Mouse (Mus musculus) megakaryocyte, embryonic 14.5 days (primary cell): ENCODE data around the gene Ddr2. TPM values are rescaled to one million over a fixed set of nuclear protein-coding genes. Genes with fewer than 3 reads are reported as not detected.

Experiments used
- H3K27me3 ChIP-seq: replicated peaks from 2 replicates; pipeline ENCODE3; 2012; ENCODE audit warnings: inconsistent platforms
- H3K36me3 ChIP-seq: replicated peaks from 2 replicates; pipeline ENCODE3; 2012; ENCODE audit warnings: low read length, inconsistent platforms, mixed read lengths
- H3K4me1 ChIP-seq: 2 replicates; pipeline ENCODE4 v1.6.1; 2012; ENCODE audit warnings: inconsistent platforms
- H3K4me3 ChIP-seq: replicated peaks from 2 replicates; pipeline ENCODE3; 2012; ENCODE audit warnings: moderate library complexity, mild to moderate bottlenecking, inconsistent platforms
- H3K9me3 ChIP-seq: 2 replicates; pipeline ENCODE4 v1.6.1; 2012; ENCODE audit warnings: inconsistent platforms
- FLI1 ChIP-seq: IDR thresholded peaks from 2 replicates; pipeline ENCODE4 v1.6.1; 2012; ENCODE audit warnings: low read length, inconsistent platforms, mixed read lengths
- GATA1 ChIP-seq: IDR thresholded peaks from 3 replicates; pipeline ENCODE4 v1.6.1; 2012; ENCODE audit warnings: mixed read lengths, low read length, inconsistent platforms, borderline replicate concordance
- polyA plus RNA-seq: library from polyadenylated mRNA; stranded (reverse); fragments of >175 nt; gene quantifications from 2 replicates; pipeline ENCODE4 v1.2.3, GENCODE M21; 2012; ENCODE audit warnings: low replicate concordance; ENCODE audit not compliant: insufficient read depth

The Ddr2 gene
- polyA plus RNA-seq, 1 experiment: not detected

- peaks cover 35% of the 10 kb centered on the region for H3K4me1 ChIP-seq
- TF ChIP-seq FLI1 (no peak), GATA1 (no peak)
- H3K36me3 ChIP-seq: peaks cover 72% of the 10 kb centered on the region
- H3K9me3 ChIP-seq: no peaks in the 10 kb centered on the region
- H3K4me3 ChIP-seq: no peak overlapping the region
- no peaks in the 10 kb centered on the region for H3K27me3 ChIP-seq
Observed at GRCm38 (mm10) chr1:170145606-170146005, 35.0 kb upstream of the Ddr2 start.

DNA sequence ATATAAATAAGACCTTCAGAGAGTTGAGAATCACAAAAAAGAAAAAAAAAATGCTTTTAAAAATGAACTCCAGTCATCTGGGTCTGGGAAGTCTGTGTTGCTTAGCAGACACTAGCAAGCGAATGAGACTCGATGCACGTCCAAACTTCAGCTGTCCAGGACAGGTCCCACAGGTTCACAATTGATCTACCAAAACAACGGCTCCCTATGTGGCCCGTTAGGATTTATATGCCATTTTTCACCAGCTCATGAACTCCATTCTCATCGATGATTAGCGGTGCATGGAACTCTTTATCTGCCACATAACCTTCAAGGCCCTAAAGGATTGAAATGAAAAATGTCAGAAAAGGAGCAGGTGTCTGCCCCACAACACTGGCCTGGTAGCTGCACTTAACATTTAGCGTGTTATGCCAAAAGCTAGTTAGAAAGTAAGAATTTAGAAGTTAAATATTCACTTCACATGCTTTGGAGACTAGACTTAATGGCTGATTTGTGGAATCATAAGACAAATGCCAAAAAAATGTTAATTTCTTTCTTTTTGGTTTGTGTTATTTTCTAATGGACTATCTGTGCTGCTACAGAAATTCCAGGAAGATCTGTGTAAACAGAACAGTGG, 31.8 kb upstream of the Ddr2 start:
- Histone ChIP-seq H3K4me1 (peaks cover 9% of the 10 kb centered on the region), H3K36me3 (peaks cover 51% of the 10 kb centered on the region), H3K27me3 (no peaks in the 10 kb centered on the region), H3K9me3 (no peaks in the 10 kb centered on the region), H3K4me3 (no peak overlapping the region)
- TF ChIP-seq GATA1 (no peak), FLI1 (no peak)

DNA sequence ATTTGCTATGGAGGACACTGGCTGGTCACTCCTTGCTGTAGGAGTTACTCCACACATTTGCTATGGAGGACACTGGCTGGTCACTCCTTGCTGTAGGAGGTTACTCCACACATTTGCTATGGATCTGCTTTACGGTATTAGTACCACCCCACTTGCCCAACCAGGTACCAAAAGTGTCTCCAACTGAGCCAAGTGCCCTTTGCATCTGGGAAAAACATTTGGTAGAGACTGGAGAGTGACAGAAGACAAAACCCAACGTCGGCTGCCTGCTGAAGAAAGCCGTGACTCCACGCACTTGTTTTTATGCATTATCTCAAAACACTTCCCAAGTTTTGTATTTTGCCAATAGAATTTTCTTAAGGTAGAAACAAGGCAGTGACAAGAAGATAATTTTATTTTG, 31.1 kb upstream of the Ddr2 start:
- no peaks in the 10 kb centered on the region for H3K9me3 ChIP-seq
- H3K4me3 ChIP-seq: no peak overlapping the region
- peaks cover 16% of the 10 kb centered on the region for H3K4me1 ChIP-seq
- TF ChIP-seq FLI1: no peak
- TF ChIP-seq GATA1: no peak
- H3K36me3 ChIP-seq: peaks cover 49% of the 10 kb centered on the region
- no peaks in the 10 kb centered on the region for H3K27me3 ChIP-seq

GRCm38 (mm10) chr1:170136351-170137009, 25.9 kb upstream of the Ddr2 start:
- Histone ChIP-seq H3K4me3 (no peak overlapping the region), H3K9me3 (no peaks in the 10 kb centered on the region), H3K27me3 (peaks cover 4% of the 10 kb centered on the region), H3K36me3 (peaks cover 5% of the 10 kb centered on the region), H3K4me1 (peaks cover 15% of the 10 kb centered on the region)
- TF ChIP-seq FLI1 (no peak), GATA1 (no peak)

DNA sequence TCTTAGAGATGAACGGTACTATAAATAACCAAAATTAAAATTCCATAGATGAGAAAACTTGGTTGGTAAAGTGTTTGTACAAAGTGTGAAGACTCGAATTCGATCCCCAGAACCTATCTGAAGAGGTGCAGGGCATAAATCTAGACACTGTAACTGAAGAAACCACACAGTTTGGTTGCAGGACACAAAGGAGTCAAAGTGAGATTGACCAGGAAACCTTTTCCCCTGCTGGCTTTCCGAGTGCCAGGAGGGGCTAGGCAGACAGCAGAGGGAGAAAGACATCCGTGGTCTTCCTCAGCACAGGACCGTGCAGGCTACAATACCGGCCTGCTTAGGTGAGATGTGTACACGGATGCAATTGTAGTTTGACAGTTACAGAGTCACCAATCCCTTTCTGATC, 23.7 kb upstream of the Ddr2 start:
- Histone ChIP-seq H3K4me1 (peaks cover 15% of the 10 kb centered on the region), H3K36me3 (no peaks in the 10 kb centered on the region)
- TF ChIP-seq FLI1: no peak
- no peak for TF ChIP-seq GATA1

DNA sequence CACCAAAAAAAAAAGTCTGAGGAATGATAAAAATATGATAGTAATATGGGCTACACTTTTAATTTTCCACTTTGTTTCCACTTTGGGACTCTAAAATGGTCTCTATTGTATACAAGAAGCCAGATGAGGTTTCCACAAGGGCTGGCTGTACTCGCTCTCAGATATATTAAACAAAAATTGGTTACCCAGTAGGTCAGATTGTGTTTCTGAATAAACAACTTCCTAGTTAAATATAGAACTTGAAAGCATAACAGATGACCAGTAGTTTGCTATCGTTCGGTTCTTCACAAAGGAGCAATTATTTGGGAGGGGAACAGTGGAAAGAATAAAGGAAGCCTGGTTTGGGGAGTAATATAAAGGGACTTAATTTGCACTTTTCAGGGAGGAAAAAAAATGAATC, 20.4 kb upstream of the Ddr2 start:
- no peaks in the 10 kb centered on the region for H3K9me3 ChIP-seq
- H3K27me3 ChIP-seq: peaks cover 4% of the 10 kb centered on the region
- no peak overlapping the region for H3K4me3 ChIP-seq
- H3K36me3 ChIP-seq: no peaks in the 10 kb centered on the region
- TF ChIP-seq FLI1 (no peak), GATA1 (no peak)
- peaks cover under 1% of the 10 kb centered on the region for H3K4me1 ChIP-seq

More for the DNA sequence above, 23.7 kb upstream of the Ddr2 start:
- no peak overlapping the region for H3K4me3 ChIP-seq
- H3K27me3 ChIP-seq: peaks cover 4% of the 10 kb centered on the region
- no peaks in the 10 kb centered on the region for H3K9me3 ChIP-seq

GRCm38 (mm10) chr1:170124644-170125043, 14.1 kb upstream of the Ddr2 start:
- Histone ChIP-seq H3K27me3 (no peaks in the 10 kb centered on the region), H3K9me3 (no peaks in the 10 kb centered on the region), H3K4me1 (no peaks in the 10 kb centered on the region), H3K36me3 (no peaks in the 10 kb centered on the region), H3K4me3 (no peak overlapping the region)
- no peak for TF ChIP-seq GATA1
- no peak for TF ChIP-seq FLI1

GRCm38 (mm10) chr1:170113616-170114015, 3.1 kb upstream of the Ddr2 start:
- Histone ChIP-seq H3K27me3 (peaks cover 4% of the 10 kb centered on the region), H3K36me3 (no peaks in the 10 kb centered on the region), H3K9me3 (no peaks in the 10 kb centered on the region), H3K4me1 (no peaks in the 10 kb centered on the region), H3K4me3 (no peak overlapping the region)
- TF ChIP-seq FLI1: no peak
- TF ChIP-seq GATA1: no peak

DNA sequence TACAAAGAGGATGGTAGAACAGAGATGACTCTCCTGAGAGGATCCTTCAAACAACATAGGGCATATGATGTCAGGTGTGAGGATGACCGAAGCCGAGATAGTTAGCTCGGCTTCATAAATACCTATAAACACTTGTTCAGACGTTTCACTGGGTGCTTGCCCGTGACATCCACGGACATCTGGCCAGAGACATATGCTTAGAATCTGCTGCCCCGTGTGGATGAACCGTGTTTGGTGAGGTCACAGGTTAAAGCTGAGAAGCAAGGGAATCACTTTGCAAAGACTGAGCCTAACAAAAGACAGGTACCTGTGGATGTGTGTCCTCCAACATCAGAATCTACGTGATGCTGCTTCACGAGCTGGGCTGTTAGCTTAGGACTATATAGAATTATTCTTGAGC, 1.7 kb upstream of the Ddr2 start:
- TF ChIP-seq FLI1 (no peak), GATA1 (no peak)
- no peaks in the 10 kb centered on the region for H3K9me3 ChIP-seq
- H3K27me3 ChIP-seq: peaks cover 4% of the 10 kb centered on the region
- H3K4me1 ChIP-seq: no peaks in the 10 kb centered on the region
- H3K4me3 ChIP-seq: no peak overlapping the region
- H3K36me3 ChIP-seq: no peaks in the 10 kb centered on the region

DNA sequence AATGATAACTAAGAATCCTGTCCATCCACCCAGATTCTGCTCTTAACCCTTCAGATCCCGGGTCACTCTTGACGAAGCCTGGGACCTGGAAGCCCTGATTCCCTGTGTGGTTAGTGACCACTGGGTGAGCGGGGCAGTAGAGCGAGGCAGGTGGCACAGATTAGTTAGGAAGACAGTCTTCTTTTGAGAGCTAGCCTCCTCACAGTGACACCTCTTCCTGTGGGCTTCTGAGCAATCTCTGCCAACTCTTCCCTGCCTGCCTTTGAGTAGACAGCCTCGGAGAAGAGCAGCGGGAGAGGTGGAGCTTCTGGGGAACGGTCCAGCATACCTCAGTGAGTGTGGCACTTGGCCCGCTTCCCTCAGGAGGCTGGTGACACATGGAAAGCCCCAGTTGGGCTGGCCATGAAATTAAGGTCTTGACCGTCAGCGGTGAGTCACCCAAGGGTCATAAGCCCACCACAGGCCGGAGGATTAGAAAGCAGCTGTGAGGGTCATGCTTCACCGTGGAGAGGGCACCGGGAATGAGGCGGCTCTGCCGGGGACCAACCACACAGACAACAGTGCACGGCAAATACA, 1.2 kb upstream of the Ddr2 start:
- Histone ChIP-seq H3K4me3 (no peak overlapping the region), H3K4me1 (no peaks in the 10 kb centered on the region), H3K9me3 (no peaks in the 10 kb centered on the region), H3K36me3 (no peaks in the 10 kb centered on the region), H3K27me3 (peaks cover 4% of the 10 kb centered on the region)
- no peak for TF ChIP-seq FLI1
- TF ChIP-seq GATA1: no peak
